Mouse (Mus musculus) liver, embryonic 14.5 days (tissue): ENCODE measurements around the gene P2rx7.

Experiments
- CTCF ChIP-seq: IDR thresholded peaks from 2 replicates; pipeline ENCODE4 v1.5.1; 2016; ENCODE audit warnings: antibody characterized with exemption, low read depth, control low read depth
- EP300 ChIP-seq: IDR thresholded peaks from 2 replicates; pipeline ENCODE4 v1.6.1; 2016; ENCODE audit warnings: antibody characterized with exemption, low read depth

DNA sequence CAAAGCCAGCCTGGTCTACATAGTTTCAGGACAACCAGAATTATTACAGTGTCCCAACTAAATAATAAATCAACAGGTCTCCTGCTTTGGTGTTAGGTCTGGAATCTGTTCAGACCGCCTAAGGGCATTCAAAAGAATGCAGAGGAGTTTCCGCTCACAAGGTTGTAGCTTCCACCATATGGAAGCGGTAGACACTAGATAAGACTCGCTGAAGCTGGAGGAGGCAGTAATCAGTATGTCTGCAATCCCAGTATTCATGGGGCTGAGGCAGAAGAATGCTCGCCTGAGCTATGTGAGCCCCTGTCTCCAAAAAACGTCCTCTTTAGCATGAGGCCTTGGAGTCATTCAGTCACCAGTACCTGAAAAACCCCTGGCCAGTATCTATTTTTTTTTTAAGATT, 65.1 kb downstream of the P2rx7 start:
- peak; percentile 24; the same call in 1 of the 2 replicates for TF ChIP-seq EP300
- TF ChIP-seq CTCF = no peak
